Mouse (Mus musculus) CH12.LX (cell line): ENCODE measurements at regions not wholly inside any gene's neighbourhood (a gene's known extent, or its start where the extent isn't known, plus 50 kb on each side); places are given as distances from the start of the nearest gene placed in this dataset.

Experiments
- DNase-seq: peaks from one replicate; pipeline ENCODE4 v3.0.0-alpha.2; 2013; ENCODE audit errors: extremely low read depth
- H3K27ac ChIP-seq: 2 replicates; pipeline ENCODE4 v1.5.1; 2012; ENCODE audit warnings: low read depth, mild to moderate bottlenecking, control low read depth, moderate library complexity; ENCODE audit not compliant: insufficient read depth
- H3K27me3 ChIP-seq: replicated peaks from 2 replicates; pipeline ENCODE3; 2012; ENCODE audit warnings: inconsistent platforms
- H3K36me3 ChIP-seq, 2 experiments: replicated peaks in 1 of 2; 2 replicates each; pipeline versions ENCODE3 to v1.6.1; 2012; ENCODE audit warnings: inconsistent platforms in 1 of 2, low read length in 1 of 2, mild to moderate bottlenecking in 1 of 2, mixed read lengths in 1 of 2, moderate library complexity in 1 of 2; ENCODE audit not compliant: control insufficient read depth in 1 of 2, insufficient read depth in 1 of 2
- H3K4me1 ChIP-seq, 2 experiments: 2 replicates each; pipeline ENCODE4 v1.6.1; 2012; ENCODE audit warnings: inconsistent platforms in 1 of 2, moderate library complexity in 1 of 2; ENCODE audit not compliant: insufficient read depth in 2 of 2, control insufficient read depth in 1 of 2
- H3K4me2 ChIP-seq: 2 replicates; pipeline ENCODE4 v1.6.1; 2012; ENCODE audit warnings: low read depth, mild to moderate bottlenecking, control low read depth; ENCODE audit not compliant: poor library complexity, insufficient read depth, severe bottlenecking
- H3K4me3 ChIP-seq, 3 experiments: fragments of 150-350 bp in 1 of 3; sonication (generic) in 1 of 3; replicated peaks in 1 of 3; 2 replicates each; pipeline versions ENCODE3 to v1.5.1; 2011 to 2012; ENCODE audit warnings: low read depth in 2 of 3, low read length in 2 of 3, mild to moderate bottlenecking in 2 of 3, moderate library complexity in 2 of 3, control low read depth in 1 of 3, improper control_type of control experiment in 1 of 3, inconsistent platforms in 1 of 3, mixed read lengths in 1 of 3; ENCODE audit not compliant: poor library complexity in 1 of 3
- H3K79me2 ChIP-seq: replicated peaks from 2 replicates; pipeline ENCODE4 v1.6.1; 2012; ENCODE audit warnings: mild to moderate bottlenecking, moderate library complexity; ENCODE audit not compliant: control insufficient read depth, poor library complexity, insufficient read depth, severe bottlenecking; ENCODE audit errors: extremely low read depth
- H3K9ac ChIP-seq: 2 replicates; pipeline ENCODE4 v1.6.1; 2012; ENCODE audit warnings: low read depth, mild to moderate bottlenecking, control low read depth, moderate library complexity; ENCODE audit not compliant: insufficient read depth
- H3K9me3 ChIP-seq: replicated peaks from 2 replicates; pipeline ENCODE3; 2012; ENCODE audit warnings: low read length, inconsistent platforms, mixed read lengths
- CHD2 ChIP-seq: IDR thresholded peaks from 2 replicates; pipeline ENCODE4 v1.6.1; 2011; ENCODE audit warnings: low read length, improper control_type of control experiment
- CTCF ChIP-seq, 2 experiments: IDR thresholded peaks in 1 of 2; conservative IDR thresholded peaks in 1 of 2; 2 replicates each; pipeline ENCODE4 v1.5.1; 2011 to 2012; ENCODE audit warnings: low read depth in 2 of 2, low read length in 2 of 2, improper control_type of control experiment in 1 of 2, inconsistent platforms in 1 of 2, mild to moderate bottlenecking in 1 of 2, moderate library complexity in 1 of 2
- E2F4 ChIP-seq: IDR thresholded peaks from 2 replicates; pipeline ENCODE4 v1.6.1; 2011; ENCODE audit warnings: low read depth, low read length, improper control_type of control experiment; ENCODE audit not compliant: insufficient replicate concordance
- EP300 ChIP-seq: IDR thresholded peaks from 2 replicates; pipeline ENCODE4 v1.6.1; 2011; ENCODE audit warnings: low read length, improper control_type of control experiment
- GABPA ChIP-seq: IDR thresholded peaks from 2 replicates; pipeline ENCODE4 v1.6.1; 2012; ENCODE audit warnings: low read depth, low read length, improper control_type of control experiment, inconsistent platforms; ENCODE audit not compliant: insufficient replicate concordance
- IRF4 ChIP-seq: IDR thresholded peaks from 2 replicates; pipeline ENCODE4 v1.6.1; 2014; ENCODE audit warnings: low read depth, mild to moderate bottlenecking, inconsistent platforms, low read length, improper control_type of control experiment
- KAT2A ChIP-seq: IDR thresholded peaks from 2 replicates; pipeline ENCODE4 v1.6.1; 2012; ENCODE audit warnings: low read length, improper control_type of control experiment, inconsistent platforms; ENCODE audit not compliant: insufficient replicate concordance
- MAFK ChIP-seq: IDR thresholded peaks from 2 replicates; pipeline ENCODE4 v1.6.1; 2011; ENCODE audit warnings: low read length, improper control_type of control experiment; ENCODE audit not compliant: insufficient replicate concordance
- MAX ChIP-seq: IDR thresholded peaks from 2 replicates; pipeline ENCODE4 v1.6.1; 2011; ENCODE audit warnings: low read length, improper control_type of control experiment
- MYC ChIP-seq: IDR thresholded peaks from 2 replicates; pipeline ENCODE4 v1.6.1; 2011; ENCODE audit warnings: low read depth, mild to moderate bottlenecking, improper control_type of control experiment, low read length
- NELFE ChIP-seq: IDR thresholded peaks from 2 replicates; pipeline ENCODE4 v1.6.1; 2011; ENCODE audit warnings: low read depth, low read length, improper control_type of control experiment
- PAX5 ChIP-seq: IDR thresholded peaks from 2 replicates; pipeline ENCODE4 v1.6.1; 2012; ENCODE audit warnings: low read length, inconsistent platforms, mixed read lengths
- POLR2AphosphoS2 ChIP-seq: IDR thresholded peaks from 2 replicates; pipeline ENCODE4 v1.6.1; 2011; ENCODE audit warnings: low read depth, low read length, improper control_type of control experiment
- SMC3 ChIP-seq: IDR thresholded peaks from 2 replicates; pipeline ENCODE4 v1.6.1; 2011; ENCODE audit warnings: low read depth, low read length, improper control_type of control experiment
- TCF12 ChIP-seq: IDR thresholded peaks from 2 replicates; pipeline ENCODE4 v1.6.1; 2014; ENCODE audit warnings: low read depth, mild to moderate bottlenecking, inconsistent platforms, low read length, improper control_type of control experiment
- UBTF ChIP-seq: IDR thresholded peaks from 2 replicates; pipeline ENCODE4 v1.6.1; 2012; ENCODE audit warnings: low read depth, mild to moderate bottlenecking, inconsistent platforms, low read length, improper control_type of control experiment, moderate library complexity
- USF1 ChIP-seq: IDR thresholded peaks from 2 replicates; pipeline ENCODE4 v1.6.1; 2014; ENCODE audit warnings: low read depth, mild to moderate bottlenecking, inconsistent platforms, low read length, improper control_type of control experiment
- USF2 ChIP-seq: conservative IDR thresholded peaks from 2 replicates; pipeline ENCODE4 v1.6.1; 2011; ENCODE audit warnings: low read depth, low read length, improper control_type of control experiment
- ZC3H11A ChIP-seq: IDR thresholded peaks from 2 replicates; pipeline ENCODE4 v1.6.1; 2012; ENCODE audit warnings: low read depth, mild to moderate bottlenecking, inconsistent platforms, low read length, improper control_type of control experiment
- ZKSCAN1 ChIP-seq: IDR thresholded peaks from 2 replicates; pipeline ENCODE4 v1.6.1; 2012; ENCODE audit warnings: low read depth, inconsistent platforms, low read length, improper control_type of control experiment, borderline replicate concordance
- ZMIZ1 ChIP-seq: IDR thresholded peaks from 2 replicates; pipeline ENCODE4 v1.6.1; 2012; ENCODE audit warnings: low read depth, mild to moderate bottlenecking, inconsistent platforms, low read length, improper control_type of control experiment
- dilution Hi-C: fragments of 300-500 bp; cut with MboI; formaldehyde crosslinking; loops from 2 replicates; pipeline ENCODE4 v1.14.3; 2020; ENCODE audit warnings: low sequenced_read_pairs; ENCODE audit not compliant: extremely low pct_unique_long_range_greater_than_20kb, extremely low pct_ligation_motif_present
- in situ Hi-C: fragments of 300-500 bp; cut with MboI; formaldehyde crosslinking; loops from 3 replicates; pipeline ENCODE4 v1.14.3; 2019; ENCODE audit warnings: low sequenced_read_pairs, low pct_ligation_motif_present, low pct_unique_long_range_greater_than_20kb, mixed read lengths

- no peak overlapping the region for H3K4me2 ChIP-seq
- dilution Hi-C loops, result no loop called here
- no peak overlapping the region for H3K9ac ChIP-seq
Measured at GRCm38 (mm10) chr1:186408986-186409441, 291.9 kb upstream of the Lyplal1 start.

GRCm38 (mm10) chr1:186407656-186408055, 290.5 kb upstream of the Lyplal1 start:
- Histone ChIP-seq H3K27me3 (no peaks in the 10 kb centered on the region), H3K79me2 (no peaks in the 10 kb centered on the region), H3K4me3 (no peak overlapping the region), H3K4me2 (no peak overlapping the region), H3K4me1 (no peaks in the 10 kb centered on the region), H3K9ac (no peak overlapping the region), H3K9me3 (peaks cover 73% of the 10 kb centered on the region), H3K27ac (no peak overlapping the region), H3K36me3 (no peaks in the 10 kb centered on the region)
- TF ChIP-seq ZKSCAN1 (no peak), UBTF (no peak), POLR2AphosphoS2 (no peak), ZMIZ1 (no peak), TCF12 (no peak), MAFK (no peak), EP300 (no peak), USF2 (no peak), SMC3 (no peak), ZC3H11A (no peak), CTCF (conservative IDR thresholded peaks at IDR 0.05 in 1 of 2, IDR thresholded peaks at IDR 0.05 in 1 of 2; ENCODE audit: low read depth in 2 of 2, low read length in 2 of 2) (no peak), KAT2A (no peak), IRF4 (no peak), NELFE (no peak), E2F4 (no peak), CHD2 (no peak), USF1 (no peak), MAX (no peak), MYC (no peak)
- dilution Hi-C loops, result no loop called here
- DNase-seq, result no peak
- in situ Hi-C loops, result no loop called here

More at GRCm38 (mm10) chr1:186408986-186409441, 291.9 kb upstream of the Lyplal1 start:
- H3K9me3 ChIP-seq, result peaks cover 73% of the 10 kb centered on the region
- no peak overlapping the region for H3K27ac ChIP-seq
- H3K4me1 ChIP-seq, result no peaks in the 10 kb centered on the region
- in situ Hi-C loops, result no loop called here
- H3K27me3 ChIP-seq, result no peaks in the 10 kb centered on the region
- no peaks in the 10 kb centered on the region for H3K79me2 ChIP-seq
- H3K4me3 ChIP-seq, result no peak overlapping the region
- TF ChIP-seq GABPA (no peak), ZC3H11A (no peak), CHD2 (no peak), PAX5 (no peak), ZMIZ1 (no peak)
- H3K36me3 ChIP-seq, result no peaks in the 10 kb centered on the region
- DNase-seq, result no peak
